Mouse (Mus musculus) cerebellum, adult 9-11 months (tissue): ENCODE results near the gene Hemgn.

Source experiments
- DNase-seq: peaks from one replicate; pipeline ENCODE4 v3.0.0; 2022

Hemgn gene

DNA sequence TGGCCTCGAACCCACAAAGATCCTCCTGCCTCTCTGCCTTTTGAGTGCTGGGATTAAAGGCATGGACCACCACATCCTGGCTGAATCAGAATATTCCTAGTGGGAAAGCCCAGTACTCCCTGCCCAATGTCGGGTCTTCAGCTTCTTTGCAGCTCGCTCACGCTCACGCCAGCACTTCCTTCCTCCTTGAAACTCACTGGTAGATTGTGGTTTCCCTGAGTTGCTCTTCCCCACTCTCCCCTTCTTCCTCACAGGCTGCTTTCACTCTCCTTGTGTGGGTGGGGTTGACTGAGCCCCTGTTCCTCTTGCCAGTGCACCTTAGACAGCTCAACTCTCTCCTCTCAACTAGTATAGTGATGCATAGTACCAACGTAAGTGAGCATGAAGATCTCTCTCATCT, 1.8 kb downstream of the Hemgn start:
- no peak for DNase-seq

DNA sequence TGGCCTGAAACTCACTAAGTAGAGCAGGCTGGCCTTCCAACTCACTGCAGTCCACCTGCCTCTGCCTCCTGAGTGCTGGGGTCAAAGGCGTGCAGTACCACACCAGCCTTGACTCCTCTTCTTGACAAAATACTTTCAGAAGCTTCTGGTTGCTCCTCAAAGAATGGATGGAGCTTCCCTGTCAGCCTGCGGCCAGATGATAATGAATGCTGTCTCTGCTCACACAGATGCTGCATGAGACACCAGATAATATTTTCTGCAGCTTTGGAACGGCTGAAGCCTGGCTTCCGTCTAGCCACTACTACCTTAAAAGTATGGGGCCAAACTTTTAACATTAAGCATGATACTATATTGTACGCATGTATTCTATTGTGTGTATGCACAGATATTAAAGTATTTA, 2.6 kb downstream of the Hemgn start:
- no peak for DNase-seq

DNA sequence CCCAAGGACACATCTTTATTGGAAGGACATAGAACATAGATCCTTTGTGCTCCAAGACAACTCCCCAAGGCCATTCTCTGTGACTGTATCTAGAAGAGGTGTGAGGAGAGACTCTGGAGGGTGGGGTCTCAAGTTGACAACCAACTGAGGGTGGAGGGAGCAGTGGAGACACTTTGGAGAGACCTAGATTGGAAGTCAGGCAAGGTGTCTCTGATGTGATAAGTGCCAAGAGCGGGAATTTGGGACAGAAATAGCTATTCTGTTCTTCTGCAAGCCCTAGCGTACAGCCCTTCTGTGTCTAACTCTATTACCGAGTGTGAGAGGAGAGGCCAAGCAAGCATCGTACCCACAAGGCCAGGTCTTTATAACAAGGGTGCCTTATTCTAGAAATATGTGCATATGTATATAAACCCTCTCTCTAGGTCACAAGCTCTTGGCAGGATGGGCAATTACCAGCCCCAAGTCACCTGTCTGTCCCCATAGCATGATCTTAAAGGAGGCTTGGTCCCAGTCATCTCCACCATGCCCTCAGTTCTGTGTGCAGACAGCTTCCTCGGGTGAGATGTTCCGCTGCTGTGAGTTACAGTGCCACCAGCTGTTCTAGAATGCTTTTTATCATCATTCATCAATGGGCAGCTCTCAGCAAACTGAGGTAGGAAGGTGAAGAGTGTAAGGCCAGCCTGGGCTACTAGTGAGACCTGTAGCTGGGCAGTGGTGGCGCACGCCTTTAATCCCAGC, 6.2 kb downstream of the Hemgn start:
- DNase-seq = no peak

GRCm38 (mm10) chr4:46404042-46404795, 9.1 kb downstream of the Hemgn start:
- DNase-seq = no peak

DNA sequence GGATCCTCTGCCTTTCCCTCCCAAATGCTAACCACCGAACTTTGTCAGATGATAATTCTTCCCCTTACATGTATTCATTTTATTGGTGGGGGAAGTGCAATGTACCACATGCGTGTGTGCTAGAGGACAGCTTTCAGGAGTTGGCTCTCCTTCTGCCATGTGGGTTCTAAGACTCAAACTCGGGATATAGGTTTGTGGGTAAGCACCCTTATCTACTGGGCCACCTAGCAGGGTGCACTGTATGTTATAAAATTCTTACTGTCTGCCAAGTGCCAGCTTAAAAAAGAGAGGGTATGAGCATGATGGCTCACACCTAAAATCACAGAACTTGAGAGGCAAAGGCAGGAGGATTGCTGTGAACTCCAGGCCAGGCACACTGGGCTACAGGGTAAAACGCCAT, 14.5 kb downstream of the Hemgn start:
- DNase-seq = no peak

DNA sequence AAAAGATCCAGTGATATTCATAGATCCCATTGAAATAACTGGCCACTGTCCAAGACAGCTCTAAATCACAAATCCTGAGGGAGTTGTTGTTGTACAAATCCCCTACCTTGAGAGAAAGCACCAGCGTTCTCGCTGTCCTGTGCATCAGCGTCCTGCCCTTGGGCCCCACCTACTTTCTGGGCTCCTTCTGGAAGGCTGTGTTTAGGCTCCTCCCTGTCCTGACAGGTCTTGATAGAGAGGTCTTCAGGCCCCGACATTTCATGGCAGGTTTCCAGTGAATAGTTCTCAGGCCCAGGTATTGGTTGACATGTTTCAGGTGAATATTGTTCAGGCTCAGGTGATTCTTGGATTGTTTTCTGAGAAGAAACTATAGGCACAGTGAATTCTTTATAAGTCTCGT, 17.6 kb downstream of the Hemgn start:
- DNase-seq = no peak

DNA sequence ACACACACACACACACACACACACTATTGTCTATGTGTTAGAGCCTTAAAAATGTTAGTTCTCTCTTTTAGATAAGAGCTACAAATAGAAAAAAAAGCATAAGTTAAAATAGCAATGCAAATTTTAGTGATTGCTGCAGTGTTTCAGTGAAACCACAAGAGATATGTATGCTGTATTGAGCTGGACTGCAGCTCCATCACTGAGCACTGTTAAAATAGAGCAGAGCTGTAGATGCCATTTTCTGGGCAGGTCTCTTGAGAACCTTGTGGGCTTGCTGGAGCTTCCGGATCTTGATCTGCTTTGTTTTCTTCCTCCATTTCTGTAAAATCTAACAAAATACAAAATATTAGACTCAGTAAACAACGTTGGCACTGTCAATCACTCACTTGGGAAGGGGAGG, 18.9 kb downstream of the Hemgn start:
- no peak for DNase-seq

GRCm38 (mm10) chr4:46390390-46390970, 22.8 kb downstream of the Hemgn start:
- DNase-seq = peak; percentile 75

DNA sequence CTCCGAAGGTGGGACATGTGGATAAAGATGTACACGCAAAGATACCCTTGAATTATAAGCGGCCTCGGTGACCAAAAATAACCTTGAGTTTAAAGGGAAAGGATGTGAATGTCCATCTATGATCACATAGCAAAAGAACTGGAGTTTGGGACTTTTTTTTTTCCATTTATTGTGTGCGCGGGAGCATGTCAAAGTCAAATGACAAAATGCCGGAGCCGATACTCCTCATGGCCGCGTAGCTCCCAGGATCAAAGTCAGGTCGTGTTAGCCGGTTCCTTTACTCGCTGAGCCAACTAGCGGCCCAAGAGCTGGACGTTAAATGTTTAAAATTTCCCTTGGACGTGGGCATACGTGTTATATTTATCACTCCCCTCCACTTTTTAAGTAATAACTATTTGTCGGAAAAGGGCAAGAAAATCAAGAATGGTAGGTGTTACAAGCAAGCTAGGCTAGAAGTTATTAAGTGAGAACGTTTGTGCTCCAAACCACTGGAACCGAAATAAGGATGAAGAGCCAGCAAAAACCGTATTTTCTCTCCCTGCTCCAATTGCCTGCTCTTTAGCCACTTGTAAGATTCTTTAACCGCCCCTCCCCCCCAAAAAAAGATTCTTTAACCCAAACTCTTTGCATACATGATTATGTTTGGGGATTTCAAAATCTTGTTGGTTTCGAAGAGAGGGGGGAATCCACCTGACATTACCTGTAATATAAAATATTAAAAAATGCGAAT, 23.5 kb downstream of the Hemgn start:
- no peak for DNase-seq

- peak; percentile 93 for DNase-seq
These were observed 24.2 kb downstream of the Hemgn start, which contains the start of gene Trmo for GRCm38 (mm10) chr4:46389013-46389611. Trmo (minus strand) TSS chr4:46389437.

DNA sequence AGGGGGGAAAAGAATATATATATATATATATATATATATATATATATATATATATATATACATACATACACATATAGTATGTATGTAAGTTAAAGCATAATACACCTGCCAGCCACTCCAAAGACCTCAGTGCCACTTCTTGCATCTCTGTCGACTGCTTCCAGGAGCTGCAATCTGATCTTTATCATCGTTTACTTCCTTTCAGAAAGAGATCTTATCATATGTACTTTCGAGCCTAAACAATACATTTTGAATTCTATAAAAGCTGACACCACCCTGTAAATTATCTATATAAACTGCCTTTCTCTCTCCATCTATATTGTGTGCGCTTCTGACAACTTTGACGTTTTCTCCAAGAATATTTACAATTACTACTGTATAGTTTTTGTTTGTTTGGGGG, 24.8 kb downstream of the Hemgn start:
- DNase-seq = no peak

DNA sequence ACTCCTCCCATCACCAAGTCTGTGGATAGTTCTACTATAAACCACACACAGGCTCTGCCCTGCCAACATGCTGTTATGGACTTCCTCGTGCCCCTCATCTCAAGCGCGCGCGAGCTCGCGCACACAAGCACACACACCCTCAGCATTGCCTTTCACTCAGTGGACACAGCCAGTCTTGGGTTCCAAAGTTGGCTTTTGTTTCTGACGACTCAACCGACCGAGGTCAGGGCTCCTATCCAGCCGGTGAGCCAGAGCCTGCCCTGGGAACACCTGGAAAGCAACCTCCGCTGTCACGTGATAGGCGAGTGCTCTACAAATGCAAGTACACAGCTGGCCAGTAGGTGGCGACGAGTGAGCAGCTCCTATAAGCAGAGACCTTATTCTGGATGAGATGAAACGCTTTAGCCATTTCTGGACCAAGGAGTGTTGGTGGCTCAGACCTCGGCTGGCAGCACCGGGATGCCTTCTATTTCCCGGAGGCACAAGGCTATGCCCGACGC, 38.4 kb downstream of the Hemgn start:
- peak; percentile 88 for DNase-seq

- no peak for DNase-seq
These were observed 38.9 kb downstream of the Hemgn start for GRCm38 (mm10) chr4:46374455-46374854.

DNA sequence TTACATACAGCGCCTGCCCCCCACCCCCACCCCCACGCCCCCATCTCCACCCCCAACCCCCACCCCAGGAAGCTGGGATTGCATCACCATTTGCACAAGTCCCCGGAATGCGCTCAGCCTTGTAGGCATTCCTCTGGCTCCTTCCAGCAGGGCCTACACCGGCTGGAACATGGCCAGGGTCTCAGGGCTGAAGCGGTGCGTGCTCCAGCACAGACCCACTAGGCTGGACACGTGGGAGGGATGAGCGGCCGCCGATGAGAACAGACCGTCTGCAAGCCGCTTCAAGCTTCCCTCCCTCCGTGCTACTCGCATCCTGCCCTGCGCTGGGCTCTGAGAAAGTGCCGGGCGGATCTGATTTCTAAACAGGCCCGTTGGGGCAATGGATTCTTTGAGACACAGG, 42.3 kb downstream of the Hemgn start:
- DNase-seq = peak; percentile 30

GRCm38 (mm10) chr4:46370406-46370805, 42.9 kb downstream of the Hemgn start:
- no peak for DNase-seq

- DNase-seq = no peak
These were observed 44.2 kb downstream of the Hemgn start for GRCm38 (mm10) chr4:46369070-46369469.

DNA sequence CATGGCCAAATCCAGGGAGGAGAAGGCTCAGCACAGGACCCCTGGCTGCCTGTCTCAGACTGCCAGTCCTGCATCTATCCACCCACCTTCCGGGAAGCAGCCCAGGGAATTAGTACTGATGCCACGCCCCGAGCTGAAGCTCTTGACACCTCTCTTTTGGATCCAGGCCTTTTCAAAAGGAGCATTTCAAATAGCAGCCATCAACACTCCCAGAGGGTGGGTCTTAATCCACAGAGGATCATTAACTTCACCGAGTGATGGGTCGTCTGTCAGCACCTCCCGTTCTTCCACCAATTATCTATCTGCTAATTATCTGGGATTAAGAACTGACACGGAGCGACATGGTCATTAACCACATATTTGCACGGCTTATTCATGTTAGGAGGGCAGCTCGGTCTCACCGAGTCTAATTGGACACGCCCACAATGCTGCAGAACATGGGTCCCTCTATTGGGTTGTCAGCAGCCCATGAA, 45.8 kb downstream of the Hemgn start:
- DNase-seq = no peak

DNA sequence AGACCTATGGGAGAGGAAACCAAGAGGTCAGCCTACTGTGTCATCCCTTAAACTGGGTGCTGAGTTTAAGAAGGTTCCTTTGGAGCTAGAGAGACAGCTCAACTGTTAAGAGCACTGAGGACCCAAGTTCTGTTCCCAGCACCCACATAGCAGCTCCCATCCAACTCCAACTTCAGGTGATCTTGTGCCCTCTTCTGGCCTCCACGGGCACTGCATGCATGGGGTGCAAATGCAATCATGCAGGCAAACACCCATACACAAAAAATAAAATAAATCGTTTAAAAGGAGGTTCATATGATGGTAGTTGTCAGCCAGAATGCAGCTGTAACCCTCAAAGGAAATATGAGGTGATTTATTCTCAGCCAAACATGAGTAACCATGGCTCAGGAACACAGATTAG, 48.9 kb downstream of the Hemgn start:
- DNase-seq = no peak

GRCm38 (mm10) chr4:46361258-46361657, 52.0 kb downstream of the Hemgn start:
- DNase-seq = no peak

DNA sequence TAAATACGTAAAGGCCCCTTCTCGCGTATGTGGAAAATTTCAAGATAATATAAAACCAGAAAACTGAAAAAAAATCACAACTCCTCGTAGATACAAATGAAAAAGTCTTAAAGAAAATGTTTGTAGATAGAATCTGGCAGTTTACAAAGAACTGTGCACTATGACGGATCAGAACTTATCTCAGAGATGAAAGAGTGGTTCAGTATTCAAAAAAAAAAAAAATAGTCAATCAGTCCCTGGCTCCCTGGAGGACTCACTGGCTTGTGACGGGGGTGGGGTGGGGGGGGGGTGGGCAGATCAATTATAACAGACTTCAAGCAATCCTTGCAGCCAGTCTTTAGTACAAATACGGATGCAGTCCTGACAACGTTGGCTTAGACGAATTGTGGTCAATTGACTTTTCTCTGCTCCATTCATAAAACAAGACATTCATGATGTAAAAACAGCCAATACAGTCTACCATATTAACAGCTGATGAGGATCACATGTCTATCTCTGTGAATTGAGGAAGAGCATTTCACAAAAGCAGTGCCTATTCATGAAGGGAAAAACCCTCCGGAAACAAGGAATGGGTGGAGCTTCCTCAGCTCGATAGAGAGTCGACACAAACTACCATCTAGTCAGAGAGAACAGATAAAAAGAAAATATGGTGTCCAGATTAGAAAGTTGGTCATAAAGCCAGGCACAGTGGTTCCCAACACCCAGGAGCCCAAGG, 53.6 kb downstream of the Hemgn start:
- DNase-seq = no peak

- no peak for DNase-seq
These were observed 56.8 kb downstream of the Hemgn start for GRCm38 (mm10) chr4:46356351-46357133.
